Mouse (Mus musculus) stomach, embryonic 15.5 days (tissue): ENCODE results near the gene Exo1. TPM values are rescaled to one million over a fixed set of nuclear protein-coding genes. Genes with fewer than 3 reads are reported as not detected.

Experiments
- ATAC-seq: fragments of 200-750 bp; cut with Nextera tagmentation; 2 replicates; pipeline ENCODE4 v1.8.0; 2017; ENCODE audit warnings: low read depth, moderate number of reproducible peaks, moderate TSS enrichment; ENCODE audit not compliant: insufficient read depth, low FRiP score
- H3K27ac ChIP-seq: fragments of 300-500 bp; sonication (generic); 2 replicates; pipeline ENCODE4 v1.5.1; 2015; ENCODE audit warnings: mild to moderate bottlenecking, inconsistent platforms
- H3K27me3 ChIP-seq: fragments of 300-500 bp; sonication (generic); replicated peaks from 2 replicates; pipeline ENCODE4 v1.6.1; 2015; ENCODE audit warnings: inconsistent platforms
- H3K36me3 ChIP-seq: fragments of 300-500 bp; sonication (generic); 2 replicates; pipeline ENCODE4 v1.6.1; 2015; ENCODE audit warnings: inconsistent platforms
- H3K4me1 ChIP-seq: fragments of 300-500 bp; sonication (generic); 2 replicates; pipeline ENCODE4 v1.6.1; 2015; ENCODE audit warnings: inconsistent platforms
- H3K4me2 ChIP-seq: fragments of 300-500 bp; sonication (generic); 2 replicates; pipeline ENCODE4 v1.6.1; 2015; ENCODE audit warnings: mild to moderate bottlenecking, inconsistent platforms
- H3K4me3 ChIP-seq: fragments of 300-500 bp; sonication (generic); replicated peaks from 2 replicates; pipeline ENCODE4 v1.5.1; 2015; ENCODE audit warnings: inconsistent platforms
- H3K9ac ChIP-seq: fragments of 300-500 bp; sonication (generic); 2 replicates; pipeline ENCODE4 v1.6.1; 2015; ENCODE audit warnings: inconsistent platforms
- H3K9me3 ChIP-seq: fragments of 300-500 bp; sonication (generic); 2 replicates; pipeline ENCODE4 v1.6.1; 2016; ENCODE audit warnings: inconsistent platforms
- WGBS: fragments of 180-500 bp; shearing (Covaris S2); methylation state at CpG from one replicate; pipeline ENCODE4 v1.1.7; 2015; 5-methylcytosine and 5-hydroxymethylcytosine counted together
- polyA plus RNA-seq: library from polyadenylated mRNA; unstranded; fragments of >200 nt; fragmentation: Nextera tagmentation; extraction: Ambion mirVana; gene quantifications from 2 replicates; pipeline ENCODE4 v1.2.1, GENCODE M21; 2015

The Exo1 gene
- polyA plus RNA-seq, 1 experiment from 2014 or later: 54.2 TPM

GRCm38 (mm10) chr1:175913728-175914303, 33.4 kb downstream of the Exo1 start:
- H3K9ac ChIP-seq: no peak overlapping the region
- H3K27ac ChIP-seq: no peak overlapping the region
- no peak overlapping the region for H3K4me2 ChIP-seq
- 43% methylated on average over 5 of the region's 5 CpGs for WGBS
- peak; percentile 27; the same call in 1 of the 2 replicates for ATAC-seq
- no peaks in the 10 kb centered on the region for H3K27me3 ChIP-seq
- no peaks in the 10 kb centered on the region for H3K4me1 ChIP-seq
- no peaks in the 10 kb centered on the region for H3K9me3 ChIP-seq
- H3K36me3 ChIP-seq: peaks cover 11% of the 10 kb centered on the region; the same call in 1 of the 2 replicates
- H3K4me3 ChIP-seq: no peak overlapping the region

- no peaks in the 10 kb centered on the region for H3K9me3 ChIP-seq
- ATAC-seq: no peak
- 88% methylated on average over 9 of the region's 9 CpGs for WGBS
Observed at GRCm38 (mm10) chr1:175920029-175920428, 39.6 kb downstream of the Exo1 start, which contains the start of gene Gm38100. Gm38100 (plus strand) TSS chr1:175920329.

GRCm38 (mm10) chr1:175921091-175921490, 40.7 kb downstream of the Exo1 start:
- Histone ChIP-seq H3K27ac (no peak overlapping the region), H3K4me3 (no peak overlapping the region), H3K4me2 (no peak overlapping the region), H3K4me1 (no peaks in the 10 kb centered on the region), H3K36me3 (no peaks in the 10 kb centered on the region), H3K27me3 (no peaks in the 10 kb centered on the region), H3K9me3 (no peaks in the 10 kb centered on the region), H3K9ac (no peak overlapping the region)
- ATAC-seq: no peak
- WGBS: 86% methylated on average over 8 of the region's 8 CpGs

More at GRCm38 (mm10) chr1:175920029-175920428, 39.6 kb downstream of the Exo1 start, which contains the start of gene Gm38100:
- H3K36me3 ChIP-seq: no peaks in the 10 kb centered on the region
- H3K9ac ChIP-seq: no peak within 1 kb of the TSS
- H3K27me3 ChIP-seq: no peaks in the 10 kb centered on the region
- H3K4me3 ChIP-seq: no peak within 1 kb of the TSS
- no peak within 1 kb of the TSS for H3K4me2 ChIP-seq
- no peak within 1 kb of the TSS for H3K27ac ChIP-seq
- no peaks in the 10 kb centered on the region for H3K4me1 ChIP-seq

GRCm38 (mm10) chr1:175923848-175924787, 43.7 kb downstream of the Exo1 start:
- H3K9ac ChIP-seq: no peak overlapping the region
- no peak overlapping the region for H3K4me2 ChIP-seq
- 48% methylated on average over 7 of the region's 7 CpGs for WGBS
- H3K4me1 ChIP-seq: no peaks in the 10 kb centered on the region
- no peaks in the 10 kb centered on the region for H3K9me3 ChIP-seq
- no peak overlapping the region for H3K27ac ChIP-seq
- H3K27me3 ChIP-seq: no peaks in the 10 kb centered on the region
- ATAC-seq: 0 out of 2 replicates have a peak, but pooled peaks have one; percentile 27
- no peak overlapping the region for H3K4me3 ChIP-seq
- H3K36me3 ChIP-seq: no peaks in the 10 kb centered on the region

GRCm38 (mm10) chr1:175931391-175931790, 51.0 kb downstream of the Exo1 start:
- H3K27ac ChIP-seq: no peak overlapping the region
- 83% methylated on average over 5 of the region's 5 CpGs for WGBS
- ATAC-seq: no peak
- H3K9ac ChIP-seq: no peak overlapping the region
- H3K9me3 ChIP-seq: no peaks in the 10 kb centered on the region
- no peak overlapping the region for H3K4me2 ChIP-seq
- no peaks in the 10 kb centered on the region for H3K4me1 ChIP-seq
- H3K27me3 ChIP-seq: no peaks in the 10 kb centered on the region
- no peak overlapping the region for H3K4me3 ChIP-seq
- no peaks in the 10 kb centered on the region for H3K36me3 ChIP-seq

GRCm38 (mm10) chr1:175936282-175936737, 55.9 kb downstream of the Exo1 start:
- no peaks in the 10 kb centered on the region for H3K4me1 ChIP-seq
- no peaks in the 10 kb centered on the region for H3K9me3 ChIP-seq
- ATAC-seq: peak; percentile 58; the same call in 1 of the 2 replicates
- 14% methylated on average over 11 of the region's 11 CpGs for WGBS
- H3K4me3 ChIP-seq: no peak overlapping the region
- H3K36me3 ChIP-seq: no peaks in the 10 kb centered on the region
- no peaks in the 10 kb centered on the region for H3K27me3 ChIP-seq
- peak overlapping the region; percentile 46 for H3K4me2 ChIP-seq
- no peak overlapping the region for H3K27ac ChIP-seq
- H3K9ac ChIP-seq: no peak overlapping the region

GRCm38 (mm10) chr1:175938731-175939130, 58.4 kb downstream of the Exo1 start:
- ATAC-seq: no peak
- Histone ChIP-seq H3K27ac (no peak overlapping the region), H3K36me3 (no peaks in the 10 kb centered on the region), H3K4me2 (no peak overlapping the region), H3K9me3 (no peaks in the 10 kb centered on the region), H3K4me1 (no peaks in the 10 kb centered on the region), H3K9ac (no peak overlapping the region), H3K4me3 (no peak overlapping the region), H3K27me3 (no peaks in the 10 kb centered on the region)
- WGBS: 86% methylated on average over 3 of the region's 3 CpGs

- Histone ChIP-seq H3K4me1 (no peaks in the 10 kb centered on the region), H3K4me2 (no peak overlapping the region), H3K9ac (no peak overlapping the region), H3K27ac (no peak overlapping the region), H3K27me3 (no peaks in the 10 kb centered on the region), H3K9me3 (no peaks in the 10 kb centered on the region), H3K4me3 (no peak overlapping the region), H3K36me3 (no peaks in the 10 kb centered on the region)
- ATAC-seq: no peak
- WGBS: 86% methylated on average over 7 of the region's 7 CpGs
Observed at GRCm38 (mm10) chr1:175943168-175943567, 62.8 kb downstream of the Exo1 start.

GRCm38 (mm10) chr1:175946718-175947315, 66.4 kb downstream of the Exo1 start:
- no peak overlapping the region for H3K4me2 ChIP-seq
- no peaks in the 10 kb centered on the region for H3K4me1 ChIP-seq
- ATAC-seq: no peak
- no peak overlapping the region for H3K4me3 ChIP-seq
- no peaks in the 10 kb centered on the region for H3K9me3 ChIP-seq
- no peak overlapping the region for H3K9ac ChIP-seq
- H3K27ac ChIP-seq: no peak overlapping the region
- no peaks in the 10 kb centered on the region for H3K27me3 ChIP-seq
- 52% methylated on average over 4 of the region's 4 CpGs for WGBS
- no peaks in the 10 kb centered on the region for H3K36me3 ChIP-seq

GRCm38 (mm10) chr1:175950421-175950820, 70.0 kb downstream of the Exo1 start:
- Histone ChIP-seq H3K9ac (no peak overlapping the region), H3K9me3 (no peaks in the 10 kb centered on the region), H3K4me1 (no peaks in the 10 kb centered on the region), H3K27ac (no peak overlapping the region), H3K4me3 (no peak overlapping the region), H3K27me3 (no peaks in the 10 kb centered on the region), H3K4me2 (no peak overlapping the region), H3K36me3 (no peaks in the 10 kb centered on the region)
- ATAC-seq: no peak
- WGBS: 84% methylated on average over 3 of the region's 3 CpGs

- 86% methylated on average over 2 of the region's 2 CpGs for WGBS
- no peak overlapping the region for H3K4me3 ChIP-seq
- H3K27me3 ChIP-seq: no peaks in the 10 kb centered on the region
- H3K36me3 ChIP-seq: no peaks in the 10 kb centered on the region
- no peaks in the 10 kb centered on the region for H3K9me3 ChIP-seq
- no peak overlapping the region for H3K4me2 ChIP-seq
- H3K9ac ChIP-seq: no peak overlapping the region
- no peak for ATAC-seq
- no peaks in the 10 kb centered on the region for H3K4me1 ChIP-seq
- no peak overlapping the region for H3K27ac ChIP-seq
Observed at GRCm38 (mm10) chr1:175950851-175951250, 70.5 kb downstream of the Exo1 start.

- H3K4me1 ChIP-seq: no peaks in the 10 kb centered on the region
- H3K4me3 ChIP-seq: no peak overlapping the region
- H3K4me2 ChIP-seq: no peak overlapping the region
- ATAC-seq: no peak
- no peak overlapping the region for H3K9ac ChIP-seq
- H3K27ac ChIP-seq: no peak overlapping the region
- 83% methylated on average over 2 of the region's 2 CpGs for WGBS
- H3K9me3 ChIP-seq: no peaks in the 10 kb centered on the region
- no peaks in the 10 kb centered on the region for H3K27me3 ChIP-seq
- H3K36me3 ChIP-seq: no peaks in the 10 kb centered on the region
Observed at GRCm38 (mm10) chr1:175961786-175962185, 81.4 kb downstream of the Exo1 start.
